Mouse (Mus musculus) liver, postnatal 0 days (tissue): ENCODE results near the gene Ankrd55. TPM values are rescaled to one million over a fixed set of nuclear protein-coding genes. Genes with fewer than 3 reads are reported as not detected.

ENCODE experiments used
- ATAC-seq: fragments of 200-750 bp; cut with Nextera tagmentation; 2 replicates; pipeline ENCODE4 v1.8.0; 2017; ENCODE audit warnings: mild to moderate bottlenecking, moderate library complexity
- DNase-seq: peaks from one replicate; pipeline ENCODE4 v3.0.0-alpha.2; 2016
- H3K27ac ChIP-seq: fragments of 300-500 bp; sonication (generic); 2 replicates; pipeline ENCODE4 v1.5.1; 2014; ENCODE audit warnings: antibody characterized with exemption, moderate library complexity, mild to moderate bottlenecking, low read depth
- H3K27me3 ChIP-seq: fragments of 300-500 bp; sonication (generic); 2 replicates; pipeline ENCODE4 v1.6.1; 2014; ENCODE audit warnings: low read length, control low read depth, mixed read lengths; ENCODE audit not compliant: insufficient read depth
- H3K36me3 ChIP-seq: fragments of 300-500 bp; sonication (generic); replicated peaks from 2 replicates; pipeline ENCODE4 v1.6.1; 2014; ENCODE audit warnings: mild to moderate bottlenecking, control low read depth, low read length, moderate library complexity, mixed read lengths; ENCODE audit not compliant: insufficient read depth
- H3K4me1 ChIP-seq: fragments of 300-500 bp; sonication (generic); 2 replicates; pipeline ENCODE4 v1.6.1; 2014; ENCODE audit warnings: antibody characterized with exemption, mild to moderate bottlenecking, control low read depth; ENCODE audit not compliant: insufficient read depth
- H3K4me2 ChIP-seq: fragments of 300-500 bp; sonication (generic); 2 replicates; pipeline ENCODE4 v1.6.1; 2014; ENCODE audit warnings: low read depth, mild to moderate bottlenecking, low read length, moderate library complexity, mixed read lengths
- H3K4me3 ChIP-seq: fragments of 300-500 bp; sonication (generic); 2 replicates; pipeline ENCODE4 v1.5.1; 2014; ENCODE audit warnings: low read depth, low read length
- H3K9ac ChIP-seq: fragments of 300-500 bp; sonication (generic); replicated peaks from 2 replicates; pipeline ENCODE4 v1.6.1; 2014; ENCODE audit warnings: mild to moderate bottlenecking, moderate library complexity
- H3K9me3 ChIP-seq: fragments of 300-500 bp; sonication (generic); 2 replicates; pipeline ENCODE4 v1.6.1; 2016; ENCODE audit warnings: mild to moderate bottlenecking, control low read depth, low read length, mixed read lengths
- CTCF ChIP-seq: sonication (generic); IDR thresholded peaks from 2 replicates; pipeline ENCODE4 v1.5.1; 2016; ENCODE audit warnings: antibody characterized with exemption, low read depth
- EP300 ChIP-seq: IDR thresholded peaks from 2 replicates; pipeline ENCODE4 v1.6.1; 2016; ENCODE audit warnings: antibody characterized with exemption, low read depth, mild to moderate bottlenecking
- WGBS: fragments of 180-500 bp; shearing (Covaris S2); extraction: QIAGEN DNeasy Blood & Tissue Kit; methylation state at CpG from one replicate; pipeline ENCODE4 v1.1.7; 2014; ENCODE audit not compliant: insufficient replicate concordance; 5-methylcytosine and 5-hydroxymethylcytosine counted together
- polyA plus RNA-seq: library from polyadenylated mRNA; unstranded; fragments of >200 nt; fragmentation: Nextera tagmentation; extraction: Ambion mirVana; gene quantifications from 2 replicates; pipeline ENCODE4 v1.2.1, GENCODE M21; 2015

Gene Ankrd55
- polyA plus RNA-seq, 1 experiment from 2014 or later, result 1.3 TPM

- no peak for DNase-seq
- Histone ChIP-seq H3K4me2 (no peak overlapping the region), H3K9ac (no peak overlapping the region), H3K27ac (no peak overlapping the region), H3K9me3 (no peaks in the 10 kb centered on the region), H3K4me3 (no peak overlapping the region), H3K36me3 (no peaks in the 10 kb centered on the region), H3K27me3 (no peaks in the 10 kb centered on the region), H3K4me1 (no peaks in the 10 kb centered on the region)
- TF ChIP-seq CTCF (no peak), EP300 (no peak)
- no peak for ATAC-seq
- 85% methylated on average over 20 of the region's 20 CpGs for WGBS
Measured at GRCm38 (mm10) chr13:112355794-112356486, 67.7 kb downstream of the Ankrd55 start.

- Histone ChIP-seq H3K9ac (no peak overlapping the region), H3K9me3 (no peaks in the 10 kb centered on the region), H3K36me3 (no peaks in the 10 kb centered on the region), H3K4me1 (no peaks in the 10 kb centered on the region), H3K27me3 (no peaks in the 10 kb centered on the region), H3K4me2 (no peak overlapping the region), H3K27ac (no peak overlapping the region), H3K4me3 (no peak overlapping the region)
- DNase-seq, result no peak
- 75% methylated on average over 4 of the region's 4 CpGs for WGBS
- no peak for ATAC-seq
- no peak for TF ChIP-seq CTCF
- no peak for TF ChIP-seq EP300
Measured at GRCm38 (mm10) chr13:112361575-112361974, 73.3 kb downstream of the Ankrd55 start.

GRCm38 (mm10) chr13:112363218-112363617, 75.0 kb downstream of the Ankrd55 start:
- H3K4me1 ChIP-seq, result no peaks in the 10 kb centered on the region
- H3K4me2 ChIP-seq, result no peak overlapping the region
- no peak overlapping the region for H3K4me3 ChIP-seq
- TF ChIP-seq EP300 (no peak), CTCF (no peak)
- 83% methylated on average over 10 of the region's 10 CpGs for WGBS
- H3K27ac ChIP-seq, result no peak overlapping the region
- ATAC-seq (no peak), DNase-seq (no peak)
- H3K9ac ChIP-seq, result no peak overlapping the region
- H3K9me3 ChIP-seq, result no peaks in the 10 kb centered on the region
- no peaks in the 10 kb centered on the region for H3K27me3 ChIP-seq
- H3K36me3 ChIP-seq, result no peaks in the 10 kb centered on the region

GRCm38 (mm10) chr13:112363746-112364145, 75.5 kb downstream of the Ankrd55 start:
- Histone ChIP-seq H3K9me3 (no peaks in the 10 kb centered on the region), H3K4me3 (no peak overlapping the region), H3K27ac (no peak overlapping the region), H3K9ac (no peak overlapping the region), H3K4me2 (no peak overlapping the region), H3K4me1 (no peaks in the 10 kb centered on the region), H3K36me3 (no peaks in the 10 kb centered on the region), H3K27me3 (no peaks in the 10 kb centered on the region)
- ATAC-seq (no peak), DNase-seq (no peak)
- 95% methylated on average over 3 of the region's 3 CpGs for WGBS
- TF ChIP-seq EP300, result no peak
- TF ChIP-seq CTCF, result no peak

GRCm38 (mm10) chr13:112364698-112365097, 76.4 kb downstream of the Ankrd55 start:
- Histone ChIP-seq H3K4me3 (no peak overlapping the region), H3K27me3 (no peaks in the 10 kb centered on the region), H3K4me2 (no peak overlapping the region), H3K9me3 (no peaks in the 10 kb centered on the region), H3K27ac (no peak overlapping the region), H3K36me3 (no peaks in the 10 kb centered on the region), H3K4me1 (no peaks in the 10 kb centered on the region), H3K9ac (no peak overlapping the region)
- ATAC-seq (no peak), DNase-seq (no peak)
- 76% methylated on average over 5 of the region's 5 CpGs for WGBS
- TF ChIP-seq CTCF, result no peak
- no peak for TF ChIP-seq EP300

GRCm38 (mm10) chr13:112365303-112365702, 77.1 kb downstream of the Ankrd55 start:
- WGBS, result 63% methylated on average over 5 of the region's 5 CpGs
- Histone ChIP-seq H3K4me3 (no peak overlapping the region), H3K36me3 (no peaks in the 10 kb centered on the region), H3K4me2 (no peak overlapping the region), H3K4me1 (no peaks in the 10 kb centered on the region), H3K9ac (no peak overlapping the region), H3K27ac (no peak overlapping the region), H3K27me3 (no peaks in the 10 kb centered on the region), H3K9me3 (no peaks in the 10 kb centered on the region)
- TF ChIP-seq CTCF (no peak), EP300 (no peak)
- DNase-seq, result no peak
- ATAC-seq, result no peak
